Mouse (Mus musculus): Measurements from ENCODE around the gene Add2. TPM values are rescaled to one million over a fixed set of nuclear protein-coding genes. Genes with fewer than 3 reads are reported as not detected.
A peak's percentile ranks its signal among the peaks of the same experiment; 100 is the strongest.
"Not testable (repeated sequence)": the region's sequence is repeated elsewhere in the genome, so short reads cannot be mapped to it uniquely, and the experiment has no call there.

Add2 gene
- 224 and 230 TPM in 2 replicates for polyA plus RNA-seq (2015; fragmentation: Nextera tagmentation; extraction: Ambion mirVana)

GRCm38 (mm10) chr6:86028601-86029322 is at the start of gene Add2:
TSS of gene Add2 (plus strand) at chr6:86028681.
- Histone ChIP-seq H3K27me3 (no peaks in the 10 kb centered on the region), H3K9me3 (no peaks in the 10 kb centered on the region), H3K4me1 (peaks cover 46% of the 10 kb centered on the region), H3K4me3 (peak within 1 kb of the TSS; percentile 80), H3K9ac (replicated peaks) (peak within 1 kb of the TSS; percentile 96), H3K36me3 (no peaks in the 10 kb centered on the region), H3K27ac (replicated peaks) (peak within 1 kb of the TSS; percentile 98), H3K4me2 (replicated peaks) (peak within 1 kb of the TSS; percentile 61)
- under 1% methylated on average over 56 of the region's 56 CpGs for WGBS
- ATAC-seq (replicated peaks): peak; percentile 90

- H3K36me3 ChIP-seq; H3K27me3 ChIP-seq; ATAC-seq (replicated peaks); H3K9ac ChIP-seq (replicated peaks); H3K27ac ChIP-seq (replicated peaks); H3K9me3 ChIP-seq; H3K4me2 ChIP-seq (replicated peaks); H3K4me1 ChIP-seq; H3K4me3 ChIP-seq: not testable (repeated sequence)
- 79% methylated on average over 4 of the region's 4 CpGs for WGBS
Measured at GRCm38 (mm10) chr6:85978736-85979135, 49.7 kb upstream of the Add2 start.

DNA sequence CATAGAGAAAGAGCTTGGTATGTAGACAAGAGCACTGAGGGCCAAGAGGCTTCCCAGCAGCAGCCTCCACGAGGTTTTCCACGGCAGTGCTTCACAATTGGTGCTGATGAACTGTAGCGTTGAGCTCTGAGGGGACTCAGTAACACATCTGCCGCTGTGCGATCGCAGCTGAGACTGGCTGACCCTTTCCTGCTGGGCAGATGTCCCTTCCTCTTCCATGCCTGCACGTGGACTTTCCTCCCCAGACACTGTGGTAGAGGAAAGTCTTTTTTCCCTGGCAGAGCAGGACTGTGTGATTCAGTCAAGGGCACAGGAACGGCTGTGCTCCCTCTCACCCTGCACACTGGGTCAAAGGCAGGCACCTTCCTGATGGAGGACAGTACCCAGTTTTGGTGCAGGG is 44.1 kb upstream of the Add2 start:
- Histone ChIP-seq H3K4me1 (no peaks in the 10 kb centered on the region), H3K9me3 (no peaks in the 10 kb centered on the region), H3K27me3 (no peaks in the 10 kb centered on the region), H3K4me3 (no peak overlapping the region), H3K27ac (replicated peaks) (no peak overlapping the region), H3K9ac (replicated peaks) (no peak overlapping the region), H3K4me2 (replicated peaks) (no peak overlapping the region), H3K36me3 (no peaks in the 10 kb centered on the region)
- no peak for ATAC-seq (replicated peaks)
- WGBS: 72% methylated on average over 8 of the region's 8 CpGs

GRCm38 (mm10) chr6:85989570-85989969 is 38.9 kb upstream of the Add2 start:
- not testable (repeated sequence) for H3K9me3 ChIP-seq; H3K27ac ChIP-seq (replicated peaks); H3K4me2 ChIP-seq (replicated peaks); ATAC-seq (replicated peaks); H3K9ac ChIP-seq (replicated peaks); H3K4me3 ChIP-seq; H3K4me1 ChIP-seq; H3K27me3 ChIP-seq; H3K36me3 ChIP-seq
- WGBS: 89% methylated on average over 5 of the region's 5 CpGs

DNA sequence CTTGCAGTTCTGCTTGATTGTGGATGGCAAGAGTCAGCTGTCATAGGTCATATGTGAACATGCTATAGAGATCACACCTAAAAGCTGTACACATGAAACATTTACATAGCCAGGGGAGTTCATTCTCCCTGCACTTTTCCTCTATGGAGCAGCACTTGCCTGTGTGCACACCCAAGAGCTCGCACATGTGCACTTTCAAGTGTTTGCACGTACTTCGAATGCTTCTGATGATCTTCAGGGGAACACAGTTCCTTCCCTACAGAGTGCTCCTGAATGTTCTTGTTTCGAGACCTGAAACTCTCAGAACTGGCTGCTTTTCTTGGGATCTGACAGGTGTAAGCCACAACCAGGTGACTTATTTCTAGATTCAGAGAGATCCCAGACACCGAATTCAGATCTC is 37.7 kb upstream of the Add2 start:
- H3K27ac ChIP-seq (replicated peaks); ATAC-seq (replicated peaks); H3K9me3 ChIP-seq; H3K9ac ChIP-seq (replicated peaks); H3K36me3 ChIP-seq; H3K4me3 ChIP-seq; H3K27me3 ChIP-seq; H3K4me2 ChIP-seq (replicated peaks); H3K4me1 ChIP-seq: not testable (repeated sequence)
- WGBS: 85% methylated on average over 5 of the region's 5 CpGs

GRCm38 (mm10) chr6:86003405-86003925 is 25.0 kb upstream of the Add2 start:
- no peak for ATAC-seq (replicated peaks)
- Histone ChIP-seq H3K9ac (replicated peaks) (no peak overlapping the region), H3K9me3 (no peaks in the 10 kb centered on the region)

GRCm38 (mm10) chr6:86004271-86005148 is 24.0 kb upstream of the Add2 start:
- Histone ChIP-seq H3K4me2 (replicated peaks) (peak overlapping the region; percentile 38), H3K9ac (replicated peaks) (peak overlapping the region; percentile 38; the same call in 1 of the 2 replicates), H3K9me3 (no peaks in the 10 kb centered on the region), H3K4me3 (peak overlapping the region; percentile 15), H3K27me3 (no peaks in the 10 kb centered on the region), H3K27ac (replicated peaks) (no peak overlapping the region), H3K36me3 (no peaks in the 10 kb centered on the region), H3K4me1 (peaks cover 7% of the 10 kb centered on the region)
- WGBS: 12% methylated on average over 18 of the region's 18 CpGs
- ATAC-seq (replicated peaks): peak; percentile 92

More at GRCm38 (mm10) chr6:86003405-86003925, 25.0 kb upstream of the Add2 start:
- H3K4me3 ChIP-seq: no peak overlapping the region
- no peak overlapping the region for H3K27ac ChIP-seq (replicated peaks)
- no peak overlapping the region for H3K4me2 ChIP-seq (replicated peaks)
- 78% methylated on average over 18 of the region's 18 CpGs for WGBS
- no peaks in the 10 kb centered on the region for H3K36me3 ChIP-seq
- H3K4me1 ChIP-seq: peaks cover 7% of the 10 kb centered on the region
- no peaks in the 10 kb centered on the region for H3K27me3 ChIP-seq

- H3K27ac ChIP-seq (replicated peaks): no peak overlapping the region
- no peak overlapping the region for H3K4me2 ChIP-seq (replicated peaks)
- H3K27me3 ChIP-seq: no peaks in the 10 kb centered on the region
- 41% methylated on average over 4 of the region's 4 CpGs for WGBS
- H3K4me1 ChIP-seq: no peaks in the 10 kb centered on the region
- no peak overlapping the region for H3K4me3 ChIP-seq
- 0 out of 2 replicates have a peak overlapping the region, but pooled peaks have one; percentile 15 for H3K9ac ChIP-seq (replicated peaks)
- ATAC-seq (replicated peaks): peak; percentile 58
- no peaks in the 10 kb centered on the region for H3K9me3 ChIP-seq
- no peaks in the 10 kb centered on the region for H3K36me3 ChIP-seq
Measured at GRCm38 (mm10) chr6:86009980-86010379, 18.5 kb upstream of the Add2 start.

DNA sequence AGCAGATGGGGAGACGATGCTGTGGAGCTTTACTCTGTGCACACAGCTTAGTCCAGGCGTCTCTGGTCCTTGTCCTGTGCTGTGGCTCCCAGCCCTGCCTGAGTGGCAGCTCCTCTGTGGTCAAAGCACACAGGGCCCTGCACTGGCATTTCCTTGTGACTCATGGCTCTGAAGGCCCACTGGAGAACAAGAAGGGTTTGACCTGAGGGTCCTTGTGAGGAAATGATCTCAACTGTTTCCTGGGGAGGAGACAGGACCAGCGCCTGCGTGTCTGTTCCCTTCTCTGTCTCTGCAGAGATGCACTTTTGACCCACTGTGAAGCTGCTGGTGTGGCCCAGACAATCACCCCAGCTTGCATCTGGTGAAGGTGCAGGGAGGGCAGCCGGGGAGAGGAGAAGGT is 13.7 kb upstream of the Add2 start:
- ATAC-seq (replicated peaks); H3K27ac ChIP-seq (replicated peaks); H3K9me3 ChIP-seq; H3K4me2 ChIP-seq (replicated peaks); H3K27me3 ChIP-seq; H3K4me1 ChIP-seq; H3K9ac ChIP-seq (replicated peaks); H3K36me3 ChIP-seq; H3K4me3 ChIP-seq: not testable (repeated sequence)
- WGBS: 79% methylated on average over 5 of the region's 5 CpGs

GRCm38 (mm10) chr6:86015871-86016270 is 12.6 kb upstream of the Add2 start, which contains the start of gene Figla:
TSS of gene Figla (plus strand) at chr6:86016171.
- no peak for ATAC-seq (replicated peaks)
- H3K4me1 ChIP-seq: no peaks in the 10 kb centered on the region
- no peak within 1 kb of the TSS for H3K27ac ChIP-seq (replicated peaks)
- no peaks in the 10 kb centered on the region for H3K27me3 ChIP-seq
- H3K36me3 ChIP-seq: no peaks in the 10 kb centered on the region
- WGBS: 80% methylated on average over 9 of the region's 9 CpGs
- no peak within 1 kb of the TSS for H3K9ac ChIP-seq (replicated peaks)
- no peak within 1 kb of the TSS for H3K4me3 ChIP-seq
- H3K4me2 ChIP-seq (replicated peaks): no peak within 1 kb of the TSS
- H3K9me3 ChIP-seq: no peaks in the 10 kb centered on the region

DNA sequence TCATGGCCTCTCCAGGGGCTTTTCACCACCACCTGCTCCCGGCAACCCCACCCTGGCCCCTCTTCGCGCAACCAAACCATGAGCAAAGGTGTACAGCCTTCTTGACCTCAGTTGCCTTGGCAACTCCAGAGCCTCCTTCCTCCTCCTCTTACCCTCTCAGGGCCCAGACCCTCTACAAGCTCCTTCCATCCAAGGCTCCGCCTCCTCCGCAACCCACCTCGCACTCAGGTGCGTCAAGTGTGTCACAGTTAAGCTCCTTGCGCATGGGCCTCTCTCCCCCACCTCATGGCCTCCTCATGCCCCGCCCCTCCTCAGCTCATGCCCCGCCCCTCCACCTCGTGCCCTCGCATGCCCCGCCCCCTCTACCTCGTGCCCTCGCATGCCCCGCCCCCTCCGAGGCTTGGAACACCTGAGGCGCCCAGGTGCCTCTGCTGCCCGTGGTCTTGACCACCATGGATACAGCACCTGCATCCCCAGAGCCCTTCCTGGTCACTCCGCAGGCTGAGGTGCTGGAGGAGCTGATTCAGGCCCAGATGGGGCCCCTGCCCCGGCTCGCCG is 11.6 kb upstream of the Add2 start:
- no peak overlapping the region for H3K4me2 ChIP-seq (replicated peaks)
- H3K27ac ChIP-seq (replicated peaks): no peak overlapping the region
- no peaks in the 10 kb centered on the region for H3K36me3 ChIP-seq
- no peak overlapping the region for H3K4me3 ChIP-seq
- 87% methylated on average over 23 of the region's 23 CpGs for WGBS
- no peaks in the 10 kb centered on the region for H3K27me3 ChIP-seq
- H3K9me3 ChIP-seq: no peaks in the 10 kb centered on the region
- no peak for ATAC-seq (replicated peaks)
- no peaks in the 10 kb centered on the region for H3K4me1 ChIP-seq
- no peak overlapping the region for H3K9ac ChIP-seq (replicated peaks)
